Mouse (Mus musculus): ENCODE results near the gene Trp53. TPM values are rescaled to one million over a fixed set of nuclear protein-coding genes. Genes with fewer than 3 reads are reported as not detected.
"Not testable (repeated sequence)": the region's sequence is repeated elsewhere in the genome, so short reads cannot be mapped to it uniquely, and the experiment has no call there.

Gene Trp53
- 10 to 100 TPM; 48.4 to 53.4 TPM for total RNA-seq (2021)
- long read RNA-seq, experiment 1, transcript Trp53-203 (11 exons, 1,771 nt), result major isoform, 32 of 46 reads
- long read RNA-seq, experiment 1, partial matches to known transcripts, result 3 of 46 reads
- long read RNA-seq, experiment 1, other reads (novel, unspliced or antisense), result 7 of 46 reads
- long read RNA-seq, experiment 2, transcript Trp53-203 (11 exons, 1,771 nt), result major isoform, 31 of 44 reads
- long read RNA-seq, experiment 2, partial matches to known transcripts, result 9 of 44 reads
- long read RNA-seq, experiment 2, other reads (novel, unspliced or antisense), result 2 of 44 reads

GRCm38 (mm10) chr11:69580091-69580514 lies at the start of gene Trp53, which contains the start of gene Wrap53:
TSS of gene Trp53 (plus strand) at chr11:69580359.
TSS of gene Wrap53 (minus strand) at chr11:69580255.
- peak; percentile 77 to 80 for DNase-seq (ENCODE audit: low spot score in 2 of 2)

- not testable (repeated sequence) for DNase-seq (ENCODE audit: low spot score in 2 of 2)
Observed at GRCm38 (mm10) chr11:69530755-69531154, 49.4 kb upstream of the Trp53 start.

DNA sequence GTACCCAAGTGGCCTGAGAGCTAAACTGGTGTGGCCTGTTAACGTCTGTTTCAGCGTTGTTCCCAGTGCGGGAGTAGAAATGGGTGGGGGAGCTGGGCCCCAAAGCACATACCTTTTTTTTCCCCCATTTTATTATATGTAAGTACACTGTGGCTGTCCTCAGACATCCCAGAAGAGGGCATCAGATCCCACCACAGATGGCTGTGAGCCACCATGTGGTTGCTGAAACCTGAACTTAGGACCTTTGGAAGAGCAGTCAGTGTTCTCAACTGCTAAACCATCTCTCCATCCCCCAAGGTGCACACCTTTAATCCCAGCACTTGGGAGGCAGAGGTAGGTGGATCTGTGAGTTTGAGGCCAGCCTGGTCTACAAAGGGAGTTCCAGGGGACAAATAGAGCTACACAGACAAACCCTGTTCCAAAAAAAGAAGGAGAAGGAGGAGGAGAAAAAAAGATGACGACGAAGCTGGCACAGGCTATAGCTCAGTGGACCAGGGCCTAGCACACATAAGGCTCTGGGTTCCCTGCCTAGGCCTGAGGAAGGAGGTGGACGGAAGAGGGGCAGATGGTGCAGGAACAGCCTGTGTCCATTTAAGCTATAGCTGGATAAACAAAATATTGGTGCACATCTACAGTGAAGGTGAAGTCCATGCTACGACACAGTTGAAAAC lies 47.5 kb upstream of the Trp53 start:
- DNase-seq (ENCODE audit: low spot score in 2 of 2), result no peak

- no peak for DNase-seq (ENCODE audit: low spot score in 2 of 2)
Observed at GRCm38 (mm10) chr11:69534990-69535389, 45.2 kb upstream of the Trp53 start.

DNA sequence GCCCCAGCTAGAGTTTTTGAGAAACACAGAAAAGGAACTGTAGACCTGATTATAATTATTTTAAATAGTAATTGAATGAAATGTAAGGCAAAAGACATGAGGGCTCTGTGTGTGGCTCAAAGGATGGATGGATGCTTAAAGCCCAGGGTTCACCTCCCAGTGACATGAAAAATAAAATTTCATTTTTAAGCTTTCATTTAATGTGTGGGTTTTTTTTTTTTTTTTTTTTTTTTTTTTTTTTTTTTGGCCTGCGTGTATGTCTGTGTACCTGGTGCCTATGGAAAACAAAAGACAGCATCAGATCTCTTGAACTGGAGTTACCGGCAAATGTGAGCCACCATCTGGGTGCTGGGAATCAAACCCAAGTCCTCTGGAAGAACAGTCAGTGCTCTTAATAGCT lies 39.5 kb upstream of the Trp53 start:
- no peak for DNase-seq (ENCODE audit: low spot score in 2 of 2)

DNA sequence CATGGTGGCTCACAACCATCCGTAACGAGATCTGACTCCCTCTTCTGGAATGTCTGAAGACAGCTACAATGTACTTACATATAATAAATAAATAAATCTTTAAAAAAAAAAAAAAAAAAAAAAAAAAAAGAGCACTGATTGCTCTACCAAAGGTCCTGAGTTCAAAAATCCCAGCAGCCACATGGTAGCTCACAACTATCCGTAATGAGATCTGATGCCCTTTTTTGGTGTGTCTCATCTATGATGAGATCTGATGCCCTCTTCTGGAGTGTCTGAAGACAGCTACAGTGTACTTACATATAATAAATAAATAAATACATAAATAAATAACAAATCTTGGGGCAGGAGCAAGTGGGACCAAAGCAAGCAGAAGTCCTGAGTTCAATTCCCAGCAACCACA lies 38.4 kb upstream of the Trp53 start:
- not testable (repeated sequence) for DNase-seq (ENCODE audit: low spot score in 2 of 2)

GRCm38 (mm10) chr11:69543598-69543997 lies 36.6 kb upstream of the Trp53 start:
- DNase-seq (ENCODE audit: low spot score in 2 of 2), result no peak

GRCm38 (mm10) chr11:69545957-69546356 lies 34.2 kb upstream of the Trp53 start:
- no peak for DNase-seq (ENCODE audit: low spot score in 2 of 2)

GRCm38 (mm10) chr11:69546423-69547053 lies 33.6 kb upstream of the Trp53 start:
- DNase-seq (ENCODE audit: low spot score in 2 of 2), result peak; percentile 71 to 75

DNA sequence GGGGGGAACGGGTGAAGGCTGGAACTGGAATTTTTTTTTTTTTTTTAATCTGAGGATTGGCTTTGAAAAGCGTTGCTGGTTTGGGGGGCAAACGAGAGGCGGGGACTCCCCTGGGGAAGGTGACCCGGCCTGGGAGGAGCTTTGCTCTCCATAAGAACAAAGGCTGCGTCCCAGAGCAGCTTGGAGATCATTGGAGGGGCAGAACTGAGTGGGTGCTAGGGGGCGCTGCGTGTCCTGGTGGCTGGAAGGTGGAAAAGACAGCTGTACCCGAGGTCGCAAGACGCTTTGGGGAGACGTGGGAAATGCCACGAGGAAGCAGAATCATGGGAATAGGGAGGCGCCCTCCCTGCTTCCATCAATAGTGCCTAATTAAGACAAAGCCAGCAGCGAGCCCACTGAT lies 33.1 kb upstream of the Trp53 start:
- DNase-seq (ENCODE audit: low spot score in 2 of 2), result peak; percentile 40 to 56

- no peak for DNase-seq (ENCODE audit: low spot score in 2 of 2)
Observed at GRCm38 (mm10) chr11:69549060-69549656, 31.0 kb upstream of the Trp53 start, which contains the start of gene Dnah2. TSS of gene Dnah2 (minus strand) at chr11:69549110.

DNA sequence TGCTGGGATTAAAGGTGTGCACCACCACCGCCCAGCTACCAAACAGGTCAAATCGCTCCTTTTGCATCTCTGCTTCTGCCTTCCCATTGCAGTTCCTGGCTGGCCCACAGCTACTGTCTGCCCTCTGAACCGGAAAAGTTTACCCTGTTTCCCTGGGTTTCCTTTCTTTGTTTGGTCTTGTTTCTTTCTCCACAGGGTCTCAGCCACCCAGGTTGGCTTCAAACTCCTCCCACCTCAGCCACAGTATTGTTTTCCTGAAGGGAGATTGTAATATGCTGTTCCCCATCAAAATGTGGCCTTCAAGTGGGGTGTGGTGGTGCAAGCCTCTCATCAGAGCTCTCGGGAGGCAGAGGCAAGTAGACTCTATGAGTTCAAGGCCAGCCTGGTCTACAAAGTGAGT lies 28.8 kb upstream of the Trp53 start:
- no peak for DNase-seq (ENCODE audit: low spot score in 2 of 2)

- DNase-seq (ENCODE audit: low spot score in 2 of 2), result no peak
Observed at GRCm38 (mm10) chr11:69552622-69553340, 27.4 kb upstream of the Trp53 start.

GRCm38 (mm10) chr11:69553341-69553721 lies 26.8 kb upstream of the Trp53 start:
- DNase-seq (ENCODE audit: low spot score in 2 of 2), result no peak

DNA sequence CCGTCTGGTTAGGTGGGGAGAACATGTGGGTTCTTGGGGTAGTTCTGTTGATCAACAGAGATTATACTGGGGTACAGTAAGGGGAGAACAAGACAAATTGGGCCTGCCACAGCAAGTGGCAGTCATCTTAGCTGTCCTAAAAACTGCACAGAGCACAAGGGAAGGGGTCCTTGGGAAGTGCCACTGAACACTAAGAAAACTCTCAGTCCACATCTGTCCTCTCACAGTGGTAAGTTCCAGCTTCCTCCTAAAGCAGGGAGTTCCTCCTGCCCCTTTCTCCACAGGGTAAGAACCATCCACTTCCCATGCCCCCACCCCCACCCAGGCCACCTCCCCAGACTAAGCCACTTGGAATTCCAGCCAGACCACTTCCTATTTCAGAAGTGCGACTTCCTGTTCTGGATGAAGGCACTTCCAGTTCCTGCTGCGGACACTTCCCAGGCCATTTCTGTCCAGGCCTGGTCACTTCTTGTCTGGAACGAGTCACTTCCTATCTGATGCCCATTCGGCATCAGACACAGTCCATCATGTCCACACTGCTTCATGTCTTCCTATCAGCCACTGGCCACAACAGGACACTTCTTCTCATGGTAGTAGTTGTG lies 25.5 kb upstream of the Trp53 start:
- DNase-seq (ENCODE audit: low spot score in 2 of 2), result no peak

DNA sequence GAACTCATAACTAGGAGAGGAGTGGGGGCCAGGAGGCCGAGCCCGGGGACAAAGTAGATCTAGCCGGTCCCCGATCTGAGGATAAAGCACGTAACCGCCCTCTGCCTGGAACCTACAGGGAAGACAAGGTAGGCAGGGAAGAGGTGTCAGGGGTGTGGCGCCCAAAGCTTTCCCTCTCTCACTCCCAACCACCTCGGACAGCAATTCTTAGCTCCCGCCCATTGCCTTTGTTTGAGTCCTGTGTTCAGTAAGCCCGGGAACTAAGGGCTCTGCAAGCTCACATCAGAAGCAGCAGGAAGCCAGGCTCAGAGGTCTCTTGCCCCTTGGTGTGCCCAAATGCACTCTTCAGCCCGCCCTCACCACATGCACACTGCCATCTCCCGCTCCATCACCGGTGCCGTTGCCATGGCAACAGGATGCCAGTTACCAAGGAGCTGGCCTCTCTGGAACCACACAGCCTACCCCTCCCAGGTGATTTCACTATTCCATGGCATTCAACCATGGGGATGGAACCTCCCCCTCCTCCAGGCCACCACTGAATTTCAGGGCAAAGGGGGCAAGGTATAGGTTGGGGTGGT lies 22.7 kb upstream of the Trp53 start:
- DNase-seq (ENCODE audit: low spot score in 2 of 2), result no peak

GRCm38 (mm10) chr11:69558756-69559155 lies 21.4 kb upstream of the Trp53 start:
- DNase-seq (ENCODE audit: low spot score in 2 of 2), result no peak

DNA sequence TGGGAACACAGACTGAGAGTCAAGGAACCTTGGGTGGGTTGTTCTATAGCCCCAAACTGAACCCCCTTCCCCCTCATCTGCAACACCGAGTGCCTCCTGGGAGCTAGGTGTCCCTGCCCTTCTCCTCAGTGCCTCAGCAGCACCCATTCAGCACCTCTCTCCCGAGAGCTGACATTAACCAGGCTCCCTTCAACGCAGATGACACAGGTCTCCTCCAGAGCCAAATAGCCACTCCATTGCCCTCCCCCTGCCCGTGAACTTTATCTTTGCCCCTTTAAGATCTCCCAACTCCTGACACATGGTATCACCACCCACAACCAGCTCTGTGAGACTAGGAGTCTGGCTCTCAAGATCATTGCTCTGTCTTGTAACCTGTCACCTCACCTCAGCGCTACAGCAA lies 21.0 kb upstream of the Trp53 start:
- no peak for DNase-seq (ENCODE audit: low spot score in 2 of 2)

- DNase-seq (ENCODE audit: low spot score in 2 of 2), result no peak
Observed at GRCm38 (mm10) chr11:69559851-69560765, 20.1 kb upstream of the Trp53 start, which contains the start of gene Efnb3. TSS of gene Efnb3 (minus strand) at chr11:69560205.
